Mouse (Mus musculus) layer of hippocampus, postnatal 25 days (tissue): ENCODE results near the gene Tet2. TPM values are rescaled to one million over a fixed set of nuclear protein-coding genes. Genes with fewer than 3 reads are reported as not detected.

Experiments used
- DNase-seq, 2 experiments: peaks; one replicate each; pipeline ENCODE4 v3.0.0; 2022; ENCODE audit warnings: mixed read lengths in 2 of 2, low spot score in 1 of 2; ENCODE audit errors: extremely low spot score in 1 of 2
- microRNA-seq, 2 experiments: library from miRNA; unstranded; fragments of <30 nt; microRNA quantifications; one replicate each; pipeline ENCODE4 v1.2.0; 2021
- total RNA-seq, 2 experiments: library from RNA; stranded (reverse); gene quantifications; 2 replicates each; pipeline ENCODE4 v1.2.3; 2021

Gene Tet2
- total RNA-seq, 2 experiments from 2014 or later = 34.3 to 44.4 TPM

DNA sequence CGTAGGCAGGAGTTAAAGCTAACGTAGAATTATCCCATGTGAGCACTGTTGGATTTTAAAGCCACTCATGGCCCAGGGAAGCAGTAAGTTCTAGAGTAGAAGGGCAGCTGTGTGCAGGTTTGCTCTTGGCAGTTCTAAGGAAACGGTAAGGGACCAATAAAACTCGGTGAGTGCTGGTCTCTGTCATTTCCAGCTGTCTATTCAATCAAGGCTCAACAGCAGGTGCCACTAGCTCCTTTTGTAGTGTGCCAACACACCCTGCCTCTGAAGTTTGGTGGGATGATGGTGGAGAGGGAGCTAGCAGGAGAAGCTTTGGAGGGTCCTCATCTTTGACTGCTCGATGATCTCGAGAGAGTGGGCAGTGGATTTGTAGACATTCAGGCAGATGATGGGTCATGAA lies 82.5 kb downstream of the Tet2 start:
- no peak for DNase-seq

- DNase-seq = no peak
Observed at GRCm38 (mm10) chr3:133462059-133462458, 82.9 kb downstream of the Tet2 start.

GRCm38 (mm10) chr3:133459174-133459573 lies 85.8 kb downstream of the Tet2 start:
- no peak for DNase-seq

DNA sequence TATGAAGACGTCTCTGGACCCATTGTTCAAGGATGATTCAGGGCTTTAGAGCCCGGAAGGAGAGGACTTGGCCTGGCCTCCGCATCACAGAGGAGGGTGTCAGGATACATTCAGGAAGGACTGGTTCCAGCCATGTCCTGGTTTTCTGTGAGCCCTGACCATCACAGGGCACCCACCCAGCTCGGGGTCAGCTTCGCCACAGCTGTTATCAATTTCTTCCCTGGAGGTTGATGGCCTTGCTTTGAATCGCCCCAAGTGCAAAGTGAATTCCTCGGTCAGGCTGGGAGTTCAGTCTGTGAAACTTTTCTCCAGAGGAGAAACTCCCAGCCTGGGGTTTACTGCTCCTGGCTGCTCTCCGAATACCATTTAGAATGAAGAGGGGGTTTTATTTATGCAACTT lies 91.0 kb downstream of the Tet2 start:
- no peak for DNase-seq

- no peak for DNase-seq
Observed at GRCm38 (mm10) chr3:133436919-133437320, 108.0 kb downstream of the Tet2 start.

GRCm38 (mm10) chr3:133436279-133436860 lies 108.6 kb downstream of the Tet2 start:
- DNase-seq = no peak

- no peak for DNase-seq
Observed at GRCm38 (mm10) chr3:133435774-133436148, 109.2 kb downstream of the Tet2 start.

- no peak for DNase-seq
Observed at GRCm38 (mm10) chr3:133435141-133435773, 109.7 kb downstream of the Tet2 start.

DNA sequence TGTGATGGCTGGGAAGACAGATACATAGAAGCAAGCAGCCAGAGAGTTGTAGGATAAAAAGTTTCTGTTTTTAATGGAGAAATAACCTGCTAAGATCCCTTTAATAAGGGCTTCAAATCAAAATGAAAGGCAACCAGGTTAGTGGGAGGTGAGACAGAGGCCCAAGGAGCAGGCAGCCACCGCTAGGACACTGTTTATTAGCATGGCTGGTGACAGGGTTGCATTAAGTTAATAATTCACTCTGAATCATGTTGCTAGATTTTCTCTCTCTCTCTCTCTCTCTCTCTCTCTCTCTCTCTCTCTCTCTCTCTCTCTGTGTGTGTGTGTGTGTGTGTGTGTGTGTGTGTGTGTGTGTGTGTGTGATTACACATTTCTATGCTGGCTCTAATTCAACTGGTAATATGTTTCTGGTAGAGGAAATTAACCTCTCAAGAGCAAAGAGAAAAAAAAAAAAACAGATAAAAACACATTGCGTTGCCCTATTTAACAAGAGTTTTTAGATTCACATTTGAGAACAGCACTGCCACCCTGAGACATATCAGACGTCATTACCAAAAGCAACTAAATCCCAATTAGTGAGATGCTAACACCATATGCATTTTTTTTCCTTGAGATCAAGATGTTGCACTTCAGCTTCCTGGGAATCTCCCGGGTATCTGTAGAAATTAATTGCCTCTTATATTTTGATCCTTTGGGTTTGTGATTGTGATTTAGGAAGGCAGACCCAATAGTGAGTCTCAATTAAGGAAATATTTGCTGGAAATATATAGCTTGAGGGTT lies 115.4 kb downstream of the Tet2 start:
- DNase-seq = no peak

GRCm38 (mm10) chr3:133428003-133428402 lies 116.9 kb downstream of the Tet2 start:
- DNase-seq = no peak

- no peak for DNase-seq
Observed at GRCm38 (mm10) chr3:133423073-133423472, 121.9 kb downstream of the Tet2 start.

DNA sequence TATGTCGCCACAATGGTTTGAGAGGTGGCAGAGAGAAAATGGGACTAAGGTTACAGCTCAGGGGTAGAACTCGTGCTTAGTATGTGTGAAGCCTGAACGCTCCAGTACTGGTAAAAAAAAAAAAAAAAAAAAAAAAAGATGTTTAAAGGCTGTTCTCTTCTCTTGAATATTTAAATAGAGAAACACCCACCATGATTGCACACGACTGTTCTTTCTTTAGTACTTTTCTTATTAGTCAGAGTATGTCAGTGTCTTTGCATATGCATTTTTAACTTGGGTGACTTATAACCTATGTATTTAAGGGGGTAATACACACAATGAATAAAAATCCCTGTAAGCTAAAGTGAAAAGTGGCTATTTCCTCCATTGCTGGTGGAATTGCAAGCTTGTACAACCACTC lies 130.2 kb downstream of the Tet2 start:
- no peak for DNase-seq

Small RNA genes within 50 kb of the gene (microRNA-seq; reads per million reads assigned to microRNA genes)
- 0 reads per million in 2 experiments for gene Gm25042

Other genes starting within 250 kb of the Tet2 start
- 10 to 100 TPM; 41.9 to 47.8 TPM for gene Ppa2, start 235.0 kb downstream of the Tet2 start, total RNA-seq